26 mouse cellular contexts compared by ENCODE assay signal in genomic region chr2:11219262-11219661, GRCm38 (mm10).
"Had no signal": no experiment of that assay in that cellular context is flagged by ENCODE, and none has a peak within 500 bp of the region (broad histone marks: within the 10 kb centered on the region; RNA-seq: fewer than 3 reads in every experiment).

No protein-coding gene starts in this region.

- ATAC-seq: hindbrain, postnatal 0 days; inflammation-experienced regulatory T-cells, adult 6 months; intestine, embryonic 15.5 days; intestine, postnatal 0 days; liver, embryonic 12.5 days had no signal

- H3K27me3 ChIP-seq: hindbrain, embryonic 12.5 days; intestine, embryonic 15.5 days; kidney, embryonic 15.5 days; limb, embryonic 13.5 days; limb, embryonic 15.5 days; liver, embryonic 12.5 days had no signal

- H3K36me3 ChIP-seq: hindbrain, embryonic 10.5 days; hindbrain, embryonic 12.5 days; intestine, embryonic 15.5 days; kidney, embryonic 15.5 days; limb, embryonic 13.5 days; limb, embryonic 15.5 days; liver, embryonic 12.5 days had no signal

- H3K9ac ChIP-seq: hindbrain, embryonic 12.5 days; hindbrain, embryonic 14.5 days; intestine, embryonic 15.5 days; kidney, embryonic 15.5 days; limb, embryonic 13.5 days; limb, embryonic 15.5 days; liver, embryonic 12.5 days; liver, embryonic 14.5 days had no signal

- H3K9me3 ChIP-seq: hindbrain, embryonic 10.5 days; hindbrain, embryonic 12.5 days; intestine, embryonic 15.5 days; kidney, embryonic 15.5 days; limb, embryonic 13.5 days; limb, embryonic 15.5 days; liver, embryonic 12.5 days had no signal

- H3K4me2 ChIP-seq: heart, embryonic 11.5 days; hindbrain, embryonic 12.5 days; hindbrain, embryonic 14.5 days; intestine, embryonic 15.5 days; kidney, embryonic 15.5 days; limb, embryonic 13.5 days; limb, embryonic 15.5 days; liver, embryonic 12.5 days had no signal

- DNase-seq: gastrocnemius, postnatal 14 days; gastrocnemius, postnatal 36 days; heart, adult 2 months; heart, postnatal 10 days; heart, postnatal 4 days; kidney, adult 2 months; kidney, adult 9 months; kidney, postnatal 14 days; kidney, postnatal 4 days; left cerebral cortex, postnatal 4 days had no signal

- H3K4me3 ChIP-seq: heart, adult 2 months; hindbrain, embryonic 10.5 days; hindbrain, embryonic 12.5 days; intestine, embryonic 15.5 days; kidney, embryonic 15.5 days; layer of hippocampus, adult 2 months; left cerebral cortex, adult 2 months; limb, embryonic 13.5 days; limb, embryonic 15.5 days; liver, embryonic 12.5 days had no signal

- H3K27ac ChIP-seq: heart, adult 2 months; hindbrain, embryonic 10.5 days; hindbrain, embryonic 12.5 days; hindbrain, embryonic 14.5 days; hindbrain, postnatal 0 days; intestine, embryonic 15.5 days; kidney, embryonic 15.5 days; kidney, postnatal 0 days; layer of hippocampus, adult 2 months; left cerebral cortex, adult 2 months; limb, embryonic 13.5 days; limb, embryonic 15.5 days; liver, embryonic 12.5 days; liver, embryonic 14.5 days had no signal

- H3K4me1 ChIP-seq: hindbrain, embryonic 10.5 days; hindbrain, embryonic 12.5 days; intestine, embryonic 15.5 days; kidney, embryonic 15.5 days; limb, embryonic 13.5 days; limb, embryonic 15.5 days had no signal
